Mouse (Mus musculus) forebrain, embryonic 16.5 days (tissue): ENCODE measurements at regions not wholly inside any gene's neighbourhood (a gene's known extent, or its start where the extent isn't known, plus 50 kb on each side); places are given as distances from the start of the nearest gene placed in this dataset.
A peak's percentile ranks its signal among the peaks of the same experiment; 100 is the strongest.

Experiments used
- ATAC-seq: fragments of 200-750 bp; cut with Nextera tagmentation; 2 replicates; pipeline ENCODE4 v1.8.0; 2017; ENCODE audit warnings: mild to moderate bottlenecking, moderate library complexity
- H3K27ac ChIP-seq: fragments of 300-500 bp; sonication (generic); 2 replicates; pipeline ENCODE4 v1.5.1; 2014; ENCODE audit warnings: low read length, control low read depth
- H3K27me3 ChIP-seq: fragments of 300-500 bp; sonication (generic); replicated peaks from 2 replicates; pipeline ENCODE4 v1.6.1; 2014; ENCODE audit warnings: low read length; ENCODE audit not compliant: control insufficient read depth, insufficient read depth
- H3K36me3 ChIP-seq: fragments of 300-500 bp; sonication (generic); 2 replicates; pipeline ENCODE4 v1.6.1; 2014; ENCODE audit not compliant: control insufficient read depth, insufficient read depth
- H3K4me1 ChIP-seq: fragments of 300-500 bp; sonication (generic); replicated peaks from 2 replicates; pipeline ENCODE4 v1.6.1; 2014; ENCODE audit warnings: low read length; ENCODE audit not compliant: control insufficient read depth, insufficient read depth
- H3K4me2 ChIP-seq: fragments of 300-500 bp; sonication (generic); 2 replicates; pipeline ENCODE4 v1.6.1; 2014; ENCODE audit warnings: mild to moderate bottlenecking, low read length, control low read depth
- H3K4me3 ChIP-seq: fragments of 300-500 bp; sonication (generic); replicated peaks from 2 replicates; pipeline ENCODE4 v1.5.1; 2014; ENCODE audit warnings: mild to moderate bottlenecking, low read length, control low read depth
- H3K9ac ChIP-seq: fragments of 300-500 bp; sonication (generic); replicated peaks from 2 replicates; pipeline ENCODE4 v1.6.1; 2014; ENCODE audit warnings: low read depth, low read length, control low read depth
- H3K9me3 ChIP-seq: fragments of 300-500 bp; sonication (generic); 2 replicates; pipeline ENCODE4 v1.6.1; 2016; ENCODE audit warnings: low read length; ENCODE audit not compliant: control insufficient read depth
- WGBS: fragments of 180-500 bp; shearing (Covaris S2); extraction: QIAGEN DNeasy Blood & Tissue Kit; methylation state at CpG from one replicate; pipeline ENCODE4 v1.1.7; 2014; 5-methylcytosine and 5-hydroxymethylcytosine counted together

- H3K27me3 ChIP-seq = no peaks in the 10 kb centered on the region
- H3K4me1 ChIP-seq = no peaks in the 10 kb centered on the region; the same call in 1 of the 2 replicates
- ATAC-seq = no peak
- WGBS = 87% methylated on average over 5 of the region's 5 CpGs
- no peaks in the 10 kb centered on the region for H3K36me3 ChIP-seq
- H3K4me2 ChIP-seq = no peak overlapping the region
- H3K9me3 ChIP-seq = no peaks in the 10 kb centered on the region
- no peak overlapping the region for H3K9ac ChIP-seq
- no peak overlapping the region for H3K4me3 ChIP-seq
- no peak overlapping the region for H3K27ac ChIP-seq
Observed at GRCm38 (mm10) chr3:103408724-103409123, 129.6 kb downstream of the Trim33 start.

GRCm38 (mm10) chr3:103412247-103412646 lies 133.2 kb downstream of the Trim33 start:
- 88% methylated on average over 2 of the region's 2 CpGs for WGBS
- H3K4me2 ChIP-seq = no peak overlapping the region
- ATAC-seq = no peak
- no peaks in the 10 kb centered on the region for H3K9me3 ChIP-seq
- no peak overlapping the region for H3K27ac ChIP-seq
- peaks cover 5% of the 10 kb centered on the region for H3K4me1 ChIP-seq
- H3K36me3 ChIP-seq = no peaks in the 10 kb centered on the region
- no peak overlapping the region for H3K4me3 ChIP-seq
- no peak overlapping the region for H3K9ac ChIP-seq
- H3K27me3 ChIP-seq = no peaks in the 10 kb centered on the region

GRCm38 (mm10) chr3:103415051-103415695 lies 136.1 kb downstream of the Trim33 start:
- Histone ChIP-seq H3K4me2 (no peak overlapping the region), H3K36me3 (no peaks in the 10 kb centered on the region), H3K4me1 (peaks cover 11% of the 10 kb centered on the region), H3K27me3 (no peaks in the 10 kb centered on the region), H3K9ac (no peak overlapping the region), H3K9me3 (no peaks in the 10 kb centered on the region), H3K27ac (no peak overlapping the region), H3K4me3 (no peak overlapping the region)
- 88% methylated on average over 8 of the region's 8 CpGs for WGBS
- no peak for ATAC-seq

GRCm38 (mm10) chr3:103416296-103416695 lies 137.2 kb downstream of the Trim33 start:
- Histone ChIP-seq H3K36me3 (no peaks in the 10 kb centered on the region), H3K9ac (no peak overlapping the region), H3K4me1 (peaks cover 20% of the 10 kb centered on the region), H3K4me2 (no peak overlapping the region), H3K27ac (no peak overlapping the region), H3K27me3 (no peaks in the 10 kb centered on the region), H3K4me3 (no peak overlapping the region), H3K9me3 (no peaks in the 10 kb centered on the region)
- no peak for ATAC-seq
- 23% methylated on average over 2 of the region's 2 CpGs for WGBS

- H3K36me3 ChIP-seq = no peaks in the 10 kb centered on the region
- WGBS = 97% methylated on average over 4 of the region's 4 CpGs
- no peaks in the 10 kb centered on the region for H3K27me3 ChIP-seq
Observed at GRCm38 (mm10) chr3:103417781-103418180, 138.7 kb downstream of the Trim33 start.

GRCm38 (mm10) chr3:103419761-103420620 lies 140.9 kb downstream of the Trim33 start:
- H3K4me1 ChIP-seq = peaks cover 20% of the 10 kb centered on the region
- H3K9ac ChIP-seq = no peak overlapping the region
- no peaks in the 10 kb centered on the region for H3K27me3 ChIP-seq
- H3K4me2 ChIP-seq = no peak overlapping the region
- 0 out of 2 replicates have a peak, but pooled peaks have one; percentile 44 for ATAC-seq
- H3K9me3 ChIP-seq = no peaks in the 10 kb centered on the region
- H3K4me3 ChIP-seq = no peak overlapping the region
- H3K36me3 ChIP-seq = no peaks in the 10 kb centered on the region
- WGBS = 18% methylated on average over 4 of the region's 4 CpGs
- H3K27ac ChIP-seq = no peak overlapping the region

More at GRCm38 (mm10) chr3:103417781-103418180, 138.7 kb downstream of the Trim33 start:
- H3K4me1 ChIP-seq = peaks cover 20% of the 10 kb centered on the region
- no peak overlapping the region for H3K4me2 ChIP-seq
- no peak for ATAC-seq
- H3K4me3 ChIP-seq = no peak overlapping the region
- no peaks in the 10 kb centered on the region for H3K9me3 ChIP-seq
- H3K27ac ChIP-seq = no peak overlapping the region
- H3K9ac ChIP-seq = no peak overlapping the region

GRCm38 (mm10) chr3:103420621-103421274 lies 141.7 kb downstream of the Trim33 start:
- no peak overlapping the region for H3K4me2 ChIP-seq
- no peak overlapping the region for H3K9ac ChIP-seq
- H3K27ac ChIP-seq = no peak overlapping the region
- H3K27me3 ChIP-seq = no peaks in the 10 kb centered on the region
- H3K4me3 ChIP-seq = no peak overlapping the region
- no peaks in the 10 kb centered on the region for H3K36me3 ChIP-seq
- no peaks in the 10 kb centered on the region for H3K9me3 ChIP-seq
- peak; percentile 76 for ATAC-seq
- H3K4me1 ChIP-seq = peaks cover 20% of the 10 kb centered on the region
- 53% methylated on average over 12 of the region's 12 CpGs for WGBS

- ATAC-seq = no peak
- H3K36me3 ChIP-seq = no peaks in the 10 kb centered on the region
- no peak overlapping the region for H3K4me3 ChIP-seq
- H3K27me3 ChIP-seq = no peaks in the 10 kb centered on the region
- peaks cover 18% of the 10 kb centered on the region for H3K4me1 ChIP-seq
- WGBS = 45% methylated on average over 9 of the region's 9 CpGs
- no peaks in the 10 kb centered on the region for H3K9me3 ChIP-seq
- no peak overlapping the region for H3K9ac ChIP-seq
- H3K4me2 ChIP-seq = no peak overlapping the region
- no peak overlapping the region for H3K27ac ChIP-seq
Observed at GRCm38 (mm10) chr3:103421275-103421621, 142.2 kb downstream of the Trim33 start.

GRCm38 (mm10) chr3:103422806-103423205 lies 143.7 kb downstream of the Trim33 start:
- peaks cover 15% of the 10 kb centered on the region for H3K4me1 ChIP-seq
- no peak overlapping the region for H3K4me2 ChIP-seq
- WGBS = 88% methylated on average over 12 of the region's 12 CpGs
- no peak for ATAC-seq
- no peaks in the 10 kb centered on the region for H3K27me3 ChIP-seq
- no peaks in the 10 kb centered on the region for H3K36me3 ChIP-seq
- H3K4me3 ChIP-seq = no peak overlapping the region
- no peak overlapping the region for H3K27ac ChIP-seq
- no peak overlapping the region for H3K9ac ChIP-seq
- H3K9me3 ChIP-seq = no peaks in the 10 kb centered on the region
